Mouse (Mus musculus) ES-Bruce4 (cell line): ENCODE results near the gene Srgap1.

ENCODE experiments used
- CTCF ChIP-seq: IDR thresholded peaks from one replicate; pipeline ENCODE4 v1.8.1; 2011; ENCODE audit warnings: low read depth, low read length
- EP300 ChIP-seq: IDR thresholded peaks from 2 replicates; pipeline ENCODE4 v1.6.1; 2011; ENCODE audit warnings: low read depth, low read length; ENCODE audit not compliant: insufficient read depth
- POLR2A ChIP-seq: IDR thresholded peaks from one replicate; pipeline ENCODE4 v1.8.1; 2011; ENCODE audit warnings: low read length; ENCODE audit not compliant: insufficient read depth

DNA sequence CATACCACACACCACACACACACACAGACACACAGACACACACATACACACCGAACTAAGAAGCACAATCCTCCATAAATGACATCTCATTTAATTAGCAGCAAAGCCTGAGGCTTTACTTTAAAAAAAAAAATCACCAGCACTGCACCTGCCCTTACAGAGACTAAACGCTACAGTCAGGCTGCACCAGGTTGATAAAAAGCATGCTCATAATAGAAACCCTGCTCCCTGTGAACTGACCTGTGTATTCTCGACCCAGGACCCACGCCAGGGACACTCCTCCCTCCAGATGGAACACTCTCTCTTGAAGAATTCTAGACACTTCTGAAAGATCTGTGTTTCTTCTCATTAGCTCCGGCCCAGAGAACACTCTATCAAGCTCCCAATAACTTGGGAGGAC, 52.5 kb downstream of the Srgap1 start:
- no peak for TF ChIP-seq POLR2A
- no peak for TF ChIP-seq CTCF
- no peak for TF ChIP-seq EP300
